Mouse (Mus musculus): Measurements from ENCODE around the gene Csgalnact2. TPM values are rescaled to one million over a fixed set of nuclear protein-coding genes. Genes with fewer than 3 reads are reported as not detected.

Csgalnact2 gene
- polyA plus RNA-seq, 1 experiment from 2014 or later, result 8.7 TPM

- DNase-seq (ENCODE audit: low spot score) (no peak), ATAC-seq (ENCODE audit: low FRiP score) (no peak)
- no peak overlapping the region for H3K27ac ChIP-seq (ENCODE audit: low read depth, low read length)
- no peaks in the 10 kb centered on the region for H3K4me1 ChIP-seq (replicated peaks; ENCODE audit: control insufficient read depth, insufficient read depth, low read length)
- no peaks in the 10 kb centered on the region for H3K36me3 ChIP-seq (ENCODE audit: control insufficient read depth, insufficient read depth, low read length)
- no peak overlapping the region for H3K4me3 ChIP-seq (ENCODE audit: low read depth, low read length)
- H3K9ac ChIP-seq (ENCODE audit: low read depth, low read length), result no peak overlapping the region
- no peaks in the 10 kb centered on the region for H3K9me3 ChIP-seq (ENCODE audit: control insufficient read depth, low read length)
- H3K27me3 ChIP-seq (ENCODE audit: control insufficient read depth, insufficient read depth, low read length), result no peaks in the 10 kb centered on the region
- H3K4me2 ChIP-seq (replicated peaks; ENCODE audit: low read depth, low read length), result no peak overlapping the region
These were observed 12.4 kb downstream of the Csgalnact2 start for GRCm38 (mm10) chr6:118126577-118126976.

GRCm38 (mm10) chr6:118122767-118123166 lies 16.2 kb downstream of the Csgalnact2 start:
- H3K9ac ChIP-seq (ENCODE audit: low read depth, low read length), result no peak overlapping the region
- no peaks in the 10 kb centered on the region for H3K36me3 ChIP-seq (ENCODE audit: control insufficient read depth, insufficient read depth, low read length)
- H3K9me3 ChIP-seq (ENCODE audit: control insufficient read depth, low read length), result no peaks in the 10 kb centered on the region
- H3K4me2 ChIP-seq (replicated peaks; ENCODE audit: low read depth, low read length), result no peak overlapping the region
- H3K4me3 ChIP-seq (ENCODE audit: low read depth, low read length), result no peak overlapping the region
- H3K27me3 ChIP-seq (ENCODE audit: control insufficient read depth, insufficient read depth, low read length), result no peaks in the 10 kb centered on the region
- no peak for ATAC-seq (ENCODE audit: low FRiP score)
- DNase-seq (ENCODE audit: low spot score), result no peak
- H3K27ac ChIP-seq (ENCODE audit: low read depth, low read length), result no peak overlapping the region
- H3K4me1 ChIP-seq (replicated peaks; ENCODE audit: control insufficient read depth, insufficient read depth, low read length), result no peaks in the 10 kb centered on the region
- 84% methylated on average over 1 of the region's 1 CpGs for WGBS

GRCm38 (mm10) chr6:118111810-118112209 lies 27.1 kb downstream of the Csgalnact2 start:
- Histone ChIP-seq H3K9me3 (ENCODE audit: control insufficient read depth, low read length) (no peaks in the 10 kb centered on the region), H3K27ac (ENCODE audit: low read depth, low read length) (no peak overlapping the region), H3K4me3 (ENCODE audit: low read depth, low read length) (no peak overlapping the region), H3K4me2 (replicated peaks; ENCODE audit: low read depth, low read length) (no peak overlapping the region), H3K36me3 (ENCODE audit: control insufficient read depth, insufficient read depth, low read length) (no peaks in the 10 kb centered on the region), H3K4me1 (replicated peaks; ENCODE audit: control insufficient read depth, insufficient read depth, low read length) (no peaks in the 10 kb centered on the region), H3K9ac (ENCODE audit: low read depth, low read length) (no peak overlapping the region), H3K27me3 (ENCODE audit: control insufficient read depth, insufficient read depth, low read length) (no peaks in the 10 kb centered on the region)
- DNase-seq (ENCODE audit: low spot score) (no peak), ATAC-seq (ENCODE audit: low FRiP score) (no peak)
- 67% methylated on average over 1 of the region's 1 CpGs for WGBS

- Histone ChIP-seq H3K9me3 (ENCODE audit: control insufficient read depth, low read length) (no peaks in the 10 kb centered on the region), H3K4me1 (replicated peaks; ENCODE audit: control insufficient read depth, insufficient read depth, low read length) (no peaks in the 10 kb centered on the region), H3K4me3 (ENCODE audit: low read depth, low read length) (no peak overlapping the region), H3K9ac (ENCODE audit: low read depth, low read length) (no peak overlapping the region), H3K4me2 (replicated peaks; ENCODE audit: low read depth, low read length) (no peak overlapping the region), H3K27me3 (ENCODE audit: control insufficient read depth, insufficient read depth, low read length) (no peaks in the 10 kb centered on the region), H3K27ac (ENCODE audit: low read depth, low read length) (no peak overlapping the region), H3K36me3 (ENCODE audit: control insufficient read depth, insufficient read depth, low read length) (no peaks in the 10 kb centered on the region)
- DNase-seq (ENCODE audit: low spot score) (peak; percentile 23), ATAC-seq (ENCODE audit: low FRiP score) (no peak)
- 48% methylated on average over 2 of the region's 2 CpGs for WGBS
These were observed 39.6 kb downstream of the Csgalnact2 start for GRCm38 (mm10) chr6:118099311-118099802.

GRCm38 (mm10) chr6:118097765-118098365 lies 41.1 kb downstream of the Csgalnact2 start:
- Histone ChIP-seq H3K27me3 (ENCODE audit: control insufficient read depth, insufficient read depth, low read length) (no peaks in the 10 kb centered on the region), H3K27ac (ENCODE audit: low read depth, low read length) (no peak overlapping the region), H3K9ac (ENCODE audit: low read depth, low read length) (no peak overlapping the region), H3K9me3 (ENCODE audit: control insufficient read depth, low read length) (no peaks in the 10 kb centered on the region), H3K4me3 (ENCODE audit: low read depth, low read length) (no peak overlapping the region), H3K36me3 (ENCODE audit: control insufficient read depth, insufficient read depth, low read length) (no peaks in the 10 kb centered on the region), H3K4me1 (replicated peaks; ENCODE audit: control insufficient read depth, insufficient read depth, low read length) (no peaks in the 10 kb centered on the region), H3K4me2 (replicated peaks; ENCODE audit: low read depth, low read length) (no peak overlapping the region)
- ATAC-seq (ENCODE audit: low FRiP score) (no peak), DNase-seq (ENCODE audit: low spot score) (no peak)
- WGBS, result 87% methylated on average over 8 of the region's 8 CpGs

GRCm38 (mm10) chr6:118090827-118091226 lies 48.1 kb downstream of the Csgalnact2 start:
- Histone ChIP-seq H3K4me1 (replicated peaks; ENCODE audit: control insufficient read depth, insufficient read depth, low read length) (no peaks in the 10 kb centered on the region), H3K9ac (ENCODE audit: low read depth, low read length) (no peak overlapping the region), H3K4me3 (ENCODE audit: low read depth, low read length) (no peak overlapping the region), H3K27ac (ENCODE audit: low read depth, low read length) (no peak overlapping the region), H3K27me3 (ENCODE audit: control insufficient read depth, insufficient read depth, low read length) (no peaks in the 10 kb centered on the region), H3K36me3 (ENCODE audit: control insufficient read depth, insufficient read depth, low read length) (no peaks in the 10 kb centered on the region), H3K9me3 (ENCODE audit: control insufficient read depth, low read length) (no peaks in the 10 kb centered on the region), H3K4me2 (replicated peaks; ENCODE audit: low read depth, low read length) (no peak overlapping the region)
- DNase-seq (ENCODE audit: low spot score) (no peak), ATAC-seq (ENCODE audit: low FRiP score) (no peak)
- WGBS, result 81% methylated on average over 9 of the region's 9 CpGs

- no peak for ATAC-seq (ENCODE audit: low FRiP score)
- Histone ChIP-seq H3K9ac (ENCODE audit: low read depth, low read length) (no peak overlapping the region), H3K4me2 (replicated peaks; ENCODE audit: low read depth, low read length) (no peak overlapping the region), H3K36me3 (ENCODE audit: control insufficient read depth, insufficient read depth, low read length) (no peaks in the 10 kb centered on the region), H3K27me3 (ENCODE audit: control insufficient read depth, insufficient read depth, low read length) (no peaks in the 10 kb centered on the region), H3K4me3 (ENCODE audit: low read depth, low read length) (no peak overlapping the region), H3K27ac (ENCODE audit: low read depth, low read length) (no peak overlapping the region), H3K4me1 (replicated peaks; ENCODE audit: control insufficient read depth, insufficient read depth, low read length) (no peaks in the 10 kb centered on the region), H3K9me3 (ENCODE audit: control insufficient read depth, low read length) (no peaks in the 10 kb centered on the region)
- DNase-seq (ENCODE audit: low spot score), result no peak
- 88% methylated on average over 17 of the region's 17 CpGs for WGBS
These were observed 50.0 kb downstream of the Csgalnact2 start for GRCm38 (mm10) chr6:118088750-118089440.

GRCm38 (mm10) chr6:118087955-118088354 lies 51.0 kb downstream of the Csgalnact2 start:
- H3K9me3 ChIP-seq (ENCODE audit: control insufficient read depth, low read length), result no peaks in the 10 kb centered on the region
- no peak overlapping the region for H3K9ac ChIP-seq (ENCODE audit: low read depth, low read length)
- no peaks in the 10 kb centered on the region for H3K27me3 ChIP-seq (ENCODE audit: control insufficient read depth, insufficient read depth, low read length)
- H3K4me1 ChIP-seq (replicated peaks; ENCODE audit: control insufficient read depth, insufficient read depth, low read length), result no peaks in the 10 kb centered on the region
- no peak overlapping the region for H3K4me3 ChIP-seq (ENCODE audit: low read depth, low read length)
- H3K4me2 ChIP-seq (replicated peaks; ENCODE audit: low read depth, low read length), result no peak overlapping the region
- no peaks in the 10 kb centered on the region for H3K36me3 ChIP-seq (ENCODE audit: control insufficient read depth, insufficient read depth, low read length)
- ATAC-seq (ENCODE audit: low FRiP score) (no peak), DNase-seq (ENCODE audit: low spot score) (peak; percentile 37)
- WGBS, result 65% methylated on average over 8 of the region's 8 CpGs
- no peak overlapping the region for H3K27ac ChIP-seq (ENCODE audit: low read depth, low read length)

- no peaks in the 10 kb centered on the region for H3K4me1 ChIP-seq (replicated peaks; ENCODE audit: control insufficient read depth, insufficient read depth, low read length)
- H3K4me2 ChIP-seq (replicated peaks; ENCODE audit: low read depth, low read length), result no peak overlapping the region
- no peak overlapping the region for H3K27ac ChIP-seq (ENCODE audit: low read depth, low read length)
- H3K9ac ChIP-seq (ENCODE audit: low read depth, low read length), result no peak overlapping the region
- DNase-seq (ENCODE audit: low spot score) (no peak), ATAC-seq (ENCODE audit: low FRiP score) (no peak)
- H3K27me3 ChIP-seq (ENCODE audit: control insufficient read depth, insufficient read depth, low read length), result no peaks in the 10 kb centered on the region
- no peak overlapping the region for H3K4me3 ChIP-seq (ENCODE audit: low read depth, low read length)
- H3K36me3 ChIP-seq (ENCODE audit: control insufficient read depth, insufficient read depth, low read length), result no peaks in the 10 kb centered on the region
- no peaks in the 10 kb centered on the region for H3K9me3 ChIP-seq (ENCODE audit: control insufficient read depth, low read length)
- 92% methylated on average over 8 of the region's 8 CpGs for WGBS
These were observed 54.3 kb downstream of the Csgalnact2 start for GRCm38 (mm10) chr6:118084596-118084995.

Measured in hindbrain, embryonic 11.5 days (tissue).